Mouse (Mus musculus): Measurements from ENCODE around the gene Zfp385b.

Gene Zfp385b

DNA sequence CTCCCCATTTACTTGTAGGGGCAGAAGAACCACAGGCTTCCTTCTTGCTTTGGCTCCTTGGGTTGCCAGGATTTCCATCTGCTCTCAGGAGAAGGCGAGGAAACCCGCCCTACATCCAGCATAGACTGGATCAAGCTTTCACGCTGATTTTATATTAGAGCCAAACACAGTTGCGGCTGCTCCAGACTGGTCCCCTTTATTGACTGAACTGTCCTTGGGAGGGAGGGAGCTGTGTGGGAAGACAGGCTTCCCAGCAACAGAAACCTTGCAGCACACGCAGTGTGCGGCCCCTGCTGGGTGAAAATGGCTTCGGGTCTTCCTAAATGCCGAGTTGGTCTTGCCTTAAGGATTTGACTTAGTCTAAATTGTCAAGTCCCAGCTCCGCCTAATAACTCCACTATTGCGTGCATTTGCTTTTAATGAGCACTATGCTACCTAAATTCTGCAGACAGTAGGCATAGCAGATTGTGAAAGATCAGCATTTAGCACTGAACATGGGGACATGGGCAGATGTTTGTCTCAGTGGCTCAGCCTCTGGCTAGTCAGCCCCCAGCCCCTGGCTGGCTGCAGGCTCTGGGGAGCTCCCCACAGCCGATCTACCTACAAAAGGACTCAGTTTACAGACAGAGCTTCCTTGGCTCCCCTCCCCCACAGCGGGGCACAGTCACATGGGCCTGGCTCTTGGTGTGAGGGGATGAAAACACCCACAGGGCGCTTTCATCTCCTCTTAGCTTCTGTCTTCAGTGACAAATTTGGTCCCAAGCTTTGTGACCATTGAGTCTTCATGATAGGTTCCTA is 417.8 kb downstream of the Zfp385b start:
- no peak for DNase-seq (ENCODE audit: extremely low read depth, low read depth, low spot score)

DNA sequence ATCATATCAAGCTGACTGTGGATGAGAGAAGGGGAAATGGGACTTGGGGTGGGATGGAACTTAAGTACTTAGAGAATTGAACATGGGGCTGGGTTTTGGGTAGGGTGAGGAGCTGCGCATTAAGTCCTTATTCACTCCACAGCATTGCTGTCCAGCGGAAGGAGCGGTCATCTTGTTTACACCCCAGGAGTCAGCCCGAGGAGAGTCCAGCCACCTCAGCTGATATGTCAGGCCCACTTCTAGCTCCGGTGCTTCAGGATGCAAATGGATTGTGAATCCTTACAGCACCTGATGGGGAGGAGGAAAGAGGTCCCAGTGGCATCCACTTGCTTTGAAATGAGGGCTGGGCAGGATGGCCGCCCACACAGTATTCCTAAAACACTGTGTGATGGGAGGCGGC is 425.6 kb downstream of the Zfp385b start:
- no peak for DNase-seq (ENCODE audit: extremely low read depth, low read depth, low spot score)

DNA sequence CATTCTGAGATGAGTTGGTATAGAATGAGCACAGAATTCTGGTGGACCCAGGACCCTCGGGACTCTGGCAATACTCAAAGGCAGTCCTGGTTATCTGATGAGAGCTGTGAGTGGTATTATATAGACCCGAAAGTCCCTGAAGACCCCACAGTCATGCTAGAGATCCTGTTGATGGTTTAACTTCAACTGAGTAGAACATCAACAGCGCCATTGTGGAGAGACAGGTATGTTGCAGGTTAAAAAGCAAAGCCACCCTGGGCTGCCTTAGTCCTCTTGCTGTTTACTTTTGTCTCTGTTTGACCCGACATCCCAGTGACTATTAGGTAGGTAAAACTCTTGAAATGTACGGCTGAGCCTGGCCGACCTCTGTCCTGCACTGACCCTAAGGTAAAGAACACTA is 431.3 kb downstream of the Zfp385b start:
- no peak for DNase-seq (ENCODE audit: extremely low read depth, low read depth, low spot score)

DNA sequence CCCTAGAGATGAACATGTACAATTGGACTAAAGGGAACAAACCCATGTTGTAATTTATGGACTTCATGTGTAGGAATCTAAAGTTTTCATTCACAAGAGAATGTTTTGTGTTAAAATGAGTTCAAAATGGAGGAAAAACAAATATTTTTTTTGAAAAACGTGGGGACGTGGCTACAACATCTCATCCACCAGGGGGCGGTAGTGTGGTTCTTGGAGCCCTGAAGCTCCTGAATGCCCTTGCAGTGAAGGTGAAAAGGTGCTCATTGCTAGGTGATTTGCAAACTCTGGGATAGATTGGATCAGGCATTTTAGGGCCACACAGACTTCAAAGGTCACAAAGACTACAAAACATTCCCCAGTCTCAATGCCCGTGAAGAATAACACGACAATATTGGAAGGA is 432.9 kb downstream of the Zfp385b start:
- no peak for DNase-seq (ENCODE audit: extremely low read depth, low read depth, low spot score)

DNA sequence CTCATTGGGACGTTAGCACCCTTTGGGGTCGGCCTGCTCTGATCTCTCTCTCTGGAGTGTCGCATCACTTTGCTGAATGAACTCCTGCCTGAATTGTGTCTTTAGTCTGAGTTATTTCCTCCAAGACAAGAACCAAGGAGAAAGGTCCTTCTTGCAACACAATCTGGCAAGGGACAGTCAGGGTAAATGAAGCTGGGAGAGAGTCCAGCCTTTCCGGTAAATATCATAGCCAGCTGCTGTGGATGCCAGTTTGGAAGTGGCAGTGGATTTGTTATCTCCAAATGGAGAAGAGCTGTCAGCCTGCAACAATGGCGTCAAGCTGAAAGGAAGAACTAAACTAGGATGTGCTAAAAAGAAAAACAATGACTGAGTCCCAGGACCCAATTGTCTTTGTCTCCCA is 436.7 kb downstream of the Zfp385b start:
- no peak for DNase-seq (ENCODE audit: extremely low read depth, low read depth, low spot score)

DNA sequence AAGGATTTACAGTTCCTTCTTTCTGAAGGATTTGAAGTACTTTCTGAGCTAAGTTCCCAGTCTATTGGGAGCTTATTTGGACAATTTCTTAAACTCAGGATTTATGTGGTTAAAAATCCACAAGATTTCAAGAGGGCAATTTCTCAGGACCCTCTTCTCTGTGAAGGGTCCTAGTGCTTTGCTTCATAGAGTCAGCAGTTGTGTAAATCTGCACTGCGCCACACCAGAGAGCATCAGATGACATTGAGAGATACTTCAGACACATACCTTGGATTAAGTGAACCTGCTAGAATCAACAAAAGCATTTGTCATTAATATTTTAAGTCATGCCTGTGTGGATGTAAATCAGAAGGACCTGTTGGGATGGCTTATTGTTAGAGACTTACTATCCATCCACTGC is 439.5 kb downstream of the Zfp385b start:
- no peak for DNase-seq (ENCODE audit: extremely low read depth, low read depth, low spot score)

DNA sequence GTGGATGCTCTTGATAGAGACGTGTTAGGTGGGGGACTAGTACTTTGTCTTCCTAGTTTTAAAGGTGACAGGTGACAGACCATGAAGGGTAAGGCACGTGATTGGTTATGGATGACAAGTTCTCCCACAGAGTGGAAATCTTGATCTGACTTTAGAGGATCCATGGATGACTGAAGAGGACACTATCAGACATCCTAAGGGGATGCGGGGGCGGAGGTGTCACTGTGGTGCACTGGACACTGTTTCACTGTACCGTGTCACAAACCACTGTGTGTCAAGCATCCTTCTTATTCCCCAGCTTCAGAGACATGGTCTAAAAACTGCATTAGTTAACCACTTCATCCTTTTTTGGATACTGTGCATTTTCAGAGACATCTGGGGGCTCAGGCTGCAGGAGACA is 440.1 kb downstream of the Zfp385b start:
- DNase-seq (ENCODE audit: extremely low read depth, low read depth, low spot score), result no peak

DNA sequence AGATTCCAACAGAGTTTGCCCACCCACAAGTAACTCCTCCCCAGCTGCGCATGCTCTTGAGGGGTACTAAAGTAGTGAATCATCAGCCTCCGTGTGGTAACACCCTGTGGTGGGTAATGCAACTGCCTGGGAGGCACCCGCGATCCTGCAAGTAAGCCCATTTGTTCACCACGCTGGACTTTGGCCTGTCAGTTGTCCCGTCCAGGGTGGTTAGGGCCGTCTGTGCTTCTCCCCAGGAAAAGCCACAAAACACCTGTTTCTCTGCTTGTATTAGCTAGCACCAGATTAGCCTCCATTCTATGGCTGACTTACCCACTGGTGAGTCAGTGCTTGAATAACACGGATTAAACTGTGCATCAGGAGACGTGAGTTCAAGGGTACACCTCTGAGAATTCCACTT is 442.6 kb downstream of the Zfp385b start:
- no peak for DNase-seq (ENCODE audit: extremely low read depth, low read depth, low spot score)

DNA sequence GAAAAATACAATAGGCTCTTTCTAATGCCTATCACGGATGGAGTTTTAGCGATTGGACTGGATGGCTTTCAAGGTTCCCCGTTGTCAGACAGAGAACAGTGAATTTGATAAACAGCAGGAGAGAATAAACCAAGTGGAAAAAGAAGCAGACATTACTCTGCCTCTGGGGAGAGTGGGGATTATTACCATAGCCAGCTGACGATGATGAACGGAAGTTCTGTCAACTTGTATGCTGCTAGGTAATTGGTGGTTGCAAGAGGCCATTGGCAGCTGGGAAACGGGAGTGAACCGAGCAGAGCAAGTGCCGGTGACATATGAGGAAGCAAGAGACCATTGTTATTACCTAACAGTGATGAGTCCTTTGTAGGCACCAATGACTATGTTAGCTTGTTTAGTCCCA is 444.3 kb downstream of the Zfp385b start:
- DNase-seq (ENCODE audit: extremely low read depth, low read depth, low spot score), result no peak

DNA sequence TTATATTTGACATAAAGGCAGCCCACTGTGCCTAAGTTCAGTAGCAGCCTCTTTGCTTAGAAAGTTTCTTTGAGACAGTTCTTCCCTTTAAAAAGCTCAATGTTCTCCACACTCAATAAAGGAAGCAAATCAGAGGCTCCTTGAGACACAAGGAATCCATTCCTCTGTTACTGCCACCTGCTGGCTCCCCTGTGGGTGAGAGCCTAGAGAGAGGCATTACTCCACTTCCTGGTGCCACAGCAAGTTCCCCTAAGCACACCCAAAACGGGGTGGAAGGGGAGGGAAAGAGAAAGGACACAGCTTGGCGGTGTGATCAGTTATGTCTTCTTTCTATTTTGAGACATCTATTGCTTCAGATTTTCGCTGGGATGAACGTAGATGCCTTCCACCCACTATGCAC is 450.3 kb downstream of the Zfp385b start:
- no peak for DNase-seq (ENCODE audit: extremely low read depth, low read depth, low spot score)
